Mouse (Mus musculus) heart, adult 9 months (tissue): Measurements from ENCODE around the gene Mst1.

ENCODE experiments used
- DNase-seq, 2 experiments: peaks; one replicate each; pipeline ENCODE4 v3.0.0; 2022; ENCODE audit warnings: low spot score in 2 of 2

Mst1 gene

GRCm38 (mm10) chr9:108095949-108096712 is 15.9 kb downstream of the Mst1 start:
- DNase-seq: no peak

- DNase-seq: no peak
Observed at GRCm38 (mm10) chr9:108099619-108100018, 19.4 kb downstream of the Mst1 start.

- DNase-seq: no peak
Observed at GRCm38 (mm10) chr9:108104766-108105548, 24.7 kb downstream of the Mst1 start.

GRCm38 (mm10) chr9:108105549-108105863 is 25.3 kb downstream of the Mst1 start:
- no peak for DNase-seq

- DNase-seq: no peak
Observed at GRCm38 (mm10) chr9:108106090-108106489, 25.9 kb downstream of the Mst1 start.

- DNase-seq: no peak
Observed at GRCm38 (mm10) chr9:108107867-108108266, 27.6 kb downstream of the Mst1 start.

- DNase-seq: no peak
Observed at GRCm38 (mm10) chr9:108110160-108110559, 29.9 kb downstream of the Mst1 start.

- no peak for DNase-seq
Observed at GRCm38 (mm10) chr9:108111101-108111592, 30.9 kb downstream of the Mst1 start.

GRCm38 (mm10) chr9:108111593-108112121 is 31.4 kb downstream of the Mst1 start:
- DNase-seq: no peak

GRCm38 (mm10) chr9:108112719-108113340 is 32.6 kb downstream of the Mst1 start:
- peak; percentile 37 to 47 for DNase-seq

- no peak for DNase-seq
Observed at GRCm38 (mm10) chr9:108115290-108116077, 35.2 kb downstream of the Mst1 start.

- DNase-seq: no peak
Observed at GRCm38 (mm10) chr9:108117143-108117542, 36.9 kb downstream of the Mst1 start.

GRCm38 (mm10) chr9:108119891-108120411 is 39.7 kb downstream of the Mst1 start:
- DNase-seq: peak in 1 of 2 experiments; percentile 47

GRCm38 (mm10) chr9:108120671-108121070 is 40.4 kb downstream of the Mst1 start:
- DNase-seq: no peak

- DNase-seq: no peak
Observed at GRCm38 (mm10) chr9:108121170-108121969, 41.1 kb downstream of the Mst1 start.

- DNase-seq: no peak
Observed at GRCm38 (mm10) chr9:108123916-108124315, 43.7 kb downstream of the Mst1 start.

GRCm38 (mm10) chr9:108125731-108126130 is 45.5 kb downstream of the Mst1 start:
- DNase-seq: no peak

- no peak for DNase-seq
Observed at GRCm38 (mm10) chr9:108126436-108127180, 46.4 kb downstream of the Mst1 start.

GRCm38 (mm10) chr9:108128248-108128647 is 48.0 kb downstream of the Mst1 start:
- DNase-seq: no peak
